Mouse (Mus musculus) embryonic facial prominence, embryonic 13.5 days (tissue): Measurements from ENCODE around the gene P4ha2. TPM values are rescaled to one million over a fixed set of nuclear protein-coding genes. Genes with fewer than 3 reads are reported as not detected.

Experiments
- ATAC-seq: fragments of 200-750 bp; cut with Nextera tagmentation; 2 replicates; pipeline ENCODE4 v1.8.0; 2017; ENCODE audit warnings: low read depth; ENCODE audit not compliant: insufficient number of reproducible peaks, insufficient read depth, low FRiP score, low TSS enrichment
- H3K27ac ChIP-seq: fragments of 300-500 bp; sonication (generic); 2 replicates; pipeline ENCODE4 v1.5.1; 2015; ENCODE audit warnings: moderate library complexity, mild to moderate bottlenecking, inconsistent platforms
- H3K27me3 ChIP-seq: fragments of 300-500 bp; sonication (generic); 2 replicates; pipeline ENCODE4 v1.6.1; 2015; ENCODE audit warnings: mild to moderate bottlenecking, inconsistent platforms
- H3K36me3 ChIP-seq: fragments of 300-500 bp; sonication (generic); 2 replicates; pipeline ENCODE4 v1.6.1; 2015; ENCODE audit warnings: mild to moderate bottlenecking, inconsistent platforms
- H3K4me1 ChIP-seq: fragments of 300-500 bp; sonication (generic); 2 replicates; pipeline ENCODE4 v1.6.1; 2015; ENCODE audit warnings: inconsistent platforms
- H3K4me2 ChIP-seq: fragments of 300-500 bp; sonication (generic); 2 replicates; pipeline ENCODE4 v1.6.1; 2015; ENCODE audit warnings: moderate library complexity, mild to moderate bottlenecking, inconsistent platforms
- H3K4me3 ChIP-seq: fragments of 300-500 bp; sonication (generic); 2 replicates; pipeline ENCODE4 v1.5.1; 2015; ENCODE audit warnings: mild to moderate bottlenecking, inconsistent platforms
- H3K9ac ChIP-seq: fragments of 300-500 bp; sonication (generic); 2 replicates; pipeline ENCODE4 v1.6.1; 2015; ENCODE audit warnings: mild to moderate bottlenecking, inconsistent platforms
- H3K9me3 ChIP-seq: fragments of 300-500 bp; sonication (generic); 2 replicates; pipeline ENCODE4 v1.6.1; 2016; ENCODE audit warnings: inconsistent platforms
- WGBS: fragments of 180-500 bp; shearing (Covaris S2); methylation state at CpG from one replicate; pipeline ENCODE4 v1.1.7; 2015; ENCODE audit warnings: mixed read lengths; 5-methylcytosine and 5-hydroxymethylcytosine counted together
- polyA plus RNA-seq: library from polyadenylated mRNA; unstranded; fragments of >200 nt; fragmentation: Nextera tagmentation; extraction: Ambion mirVana; gene quantifications from 2 replicates; pipeline ENCODE4 v1.2.1, GENCODE M21; 2015

The P4ha2 gene
- polyA plus RNA-seq, 1 experiment from 2014 or later, result 76.4 TPM

GRCm38 (mm10) chr11:54171175-54171574 is 71.3 kb downstream of the P4ha2 start:
- H3K36me3 ChIP-seq, result no peaks in the 10 kb centered on the region
- H3K4me1 ChIP-seq, result no peaks in the 10 kb centered on the region
- 57% methylated on average over 2 of the region's 2 CpGs for WGBS
- no peak overlapping the region for H3K4me3 ChIP-seq
- H3K4me2 ChIP-seq, result no peak overlapping the region
- no peak overlapping the region for H3K9ac ChIP-seq
- no peaks in the 10 kb centered on the region for H3K27me3 ChIP-seq
- H3K27ac ChIP-seq, result no peak overlapping the region
- no peak for ATAC-seq
- H3K9me3 ChIP-seq, result no peaks in the 10 kb centered on the region

GRCm38 (mm10) chr11:54174226-54174625 is 74.3 kb downstream of the P4ha2 start:
- no peak overlapping the region for H3K9ac ChIP-seq
- ATAC-seq, result no peak
- WGBS, result 92% methylated on average over 4 of the region's 4 CpGs

GRCm38 (mm10) chr11:54174877-54175276 is 75.0 kb downstream of the P4ha2 start:
- H3K4me2 ChIP-seq, result no peak overlapping the region
- H3K36me3 ChIP-seq, result no peaks in the 10 kb centered on the region
- no peak overlapping the region for H3K4me3 ChIP-seq
- H3K9me3 ChIP-seq, result no peaks in the 10 kb centered on the region
- no peak for ATAC-seq
- H3K27me3 ChIP-seq, result no peaks in the 10 kb centered on the region
- peak overlapping the region; percentile 4; the same call in 1 of the 2 replicates for H3K27ac ChIP-seq
- no peak overlapping the region for H3K9ac ChIP-seq
- WGBS, result 54% methylated on average over 2 of the region's 2 CpGs
- no peaks in the 10 kb centered on the region for H3K4me1 ChIP-seq

More at GRCm38 (mm10) chr11:54174226-54174625, 74.3 kb downstream of the P4ha2 start:
- Histone ChIP-seq H3K4me3 (no peak overlapping the region), H3K27me3 (no peaks in the 10 kb centered on the region), H3K9me3 (no peaks in the 10 kb centered on the region), H3K36me3 (no peaks in the 10 kb centered on the region), H3K27ac (no peak overlapping the region), H3K4me1 (no peaks in the 10 kb centered on the region), H3K4me2 (no peak overlapping the region)

Other genes with a start within 250 kb of the P4ha2 start
- gene Gm12216, start 240.8 kb upstream of the P4ha2 start, polyA plus RNA-seq, result 0.40 TPM in 1 of 2 replicates, not detected in the other
- gene Slc22a5, start 208.4 kb upstream of the P4ha2 start, polyA plus RNA-seq, result 8.8 and 8.9 TPM in 2 replicates
- 4.4 and 5.3 TPM in 2 replicates for gene Slc22a21, start 119.8 kb upstream of the P4ha2 start, polyA plus RNA-seq
- gene Slc22a4, start 72.0 kb upstream of the P4ha2 start, polyA plus RNA-seq, result 2.9 and 3.9 TPM in 2 replicates
- gene Pdlim4, start 31.1 kb upstream of the P4ha2 start, polyA plus RNA-seq, result 168 and 172 TPM in 2 replicates
- not detected in 2 replicates for gene Csf2, start 149.6 kb downstream of the P4ha2 start, polyA plus RNA-seq
- gene Il3, start 167.2 kb downstream of the P4ha2 start, polyA plus RNA-seq, result not detected in 2 replicates
- 1.8 and 2.4 TPM in 2 replicates for gene Acsl6, start 203.7 kb downstream of the P4ha2 start, polyA plus RNA-seq